Mouse (Mus musculus) midbrain, embryonic 12.5 days (tissue): ENCODE results near the gene Acbd3. TPM values are rescaled to one million over a fixed set of nuclear protein-coding genes. Genes with fewer than 3 reads are reported as not detected.

Source experiments
- ATAC-seq: fragments of 200-750 bp; cut with Nextera tagmentation; 2 replicates; pipeline ENCODE4 v1.8.0; 2017; ENCODE audit warnings: low read depth, moderate TSS enrichment, moderate library complexity; ENCODE audit not compliant: low FRiP score
- H3K27ac ChIP-seq: fragments of 300-500 bp; sonication (generic); replicated peaks from 2 replicates; pipeline ENCODE4 v1.5.1; 2016; ENCODE audit warnings: mild to moderate bottlenecking
- H3K27me3 ChIP-seq: fragments of 300-500 bp; sonication (generic); 2 replicates; pipeline ENCODE4 v1.6.1; 2016; ENCODE audit warnings: mild to moderate bottlenecking
- H3K36me3 ChIP-seq: fragments of 300-500 bp; sonication (generic); 2 replicates; pipeline ENCODE4 v1.6.1; 2016
- H3K4me1 ChIP-seq: fragments of 300-500 bp; sonication (generic); 2 replicates; pipeline ENCODE4 v1.6.1; 2016
- H3K4me2 ChIP-seq: fragments of 300-500 bp; sonication (generic); replicated peaks from 2 replicates; pipeline ENCODE4 v1.6.1; 2016; ENCODE audit warnings: mild to moderate bottlenecking, moderate library complexity
- H3K4me3 ChIP-seq: fragments of 300-500 bp; sonication (generic); 2 replicates; pipeline ENCODE4 v1.5.1; 2016; ENCODE audit warnings: mild to moderate bottlenecking
- H3K9ac ChIP-seq: fragments of 300-500 bp; sonication (generic); replicated peaks from 2 replicates; pipeline ENCODE4 v1.6.1; 2016; ENCODE audit warnings: mild to moderate bottlenecking, moderate library complexity
- H3K9me3 ChIP-seq: fragments of 300-500 bp; sonication (generic); 2 replicates; pipeline ENCODE4 v1.6.1; 2016; ENCODE audit warnings: mild to moderate bottlenecking
- WGBS: fragments of 180-500 bp; shearing (Covaris S2); methylation state at CpG from one replicate; pipeline ENCODE4 v1.1.7; 2016; 5-methylcytosine and 5-hydroxymethylcytosine counted together
- polyA plus RNA-seq: library from polyadenylated mRNA; unstranded; fragments of >200 nt; fragmentation: Nextera tagmentation; extraction: Ambion mirVana; gene quantifications from 2 replicates; pipeline ENCODE4 v1.2.1, GENCODE M21; 2016

The Acbd3 gene
- polyA plus RNA-seq, 1 experiment from 2014 or later = 27.4 TPM

GRCm38 (mm10) chr1:180775849-180776493, 50.1 kb downstream of the Acbd3 start:
- Histone ChIP-seq H3K9ac (peak overlapping the region; percentile 20; the same call in 1 of the 2 replicates), H3K4me3 (no peak overlapping the region), H3K4me1 (peaks cover 23% of the 10 kb centered on the region; the same call in 1 of the 2 replicates), H3K4me2 (no peak overlapping the region), H3K27ac (no peak overlapping the region), H3K36me3 (no peaks in the 10 kb centered on the region), H3K27me3 (peaks cover 16% of the 10 kb centered on the region), H3K9me3 (peaks cover 5% of the 10 kb centered on the region; the same call in 1 of the 2 replicates)
- WGBS = 64% methylated on average over 6 of the region's 6 CpGs
- ATAC-seq = no peak

GRCm38 (mm10) chr1:180776494-180776893, 50.7 kb downstream of the Acbd3 start:
- H3K4me2 ChIP-seq = no peak overlapping the region
- H3K4me1 ChIP-seq = peaks cover 23% of the 10 kb centered on the region; the same call in 1 of the 2 replicates
- H3K9me3 ChIP-seq = peaks cover 5% of the 10 kb centered on the region; the same call in 1 of the 2 replicates
- peak overlapping the region; percentile 20; the same call in 1 of the 2 replicates for H3K9ac ChIP-seq
- H3K27me3 ChIP-seq = peaks cover 16% of the 10 kb centered on the region
- H3K27ac ChIP-seq = no peak overlapping the region
- WGBS = 84% methylated on average over 6 of the region's 6 CpGs
- ATAC-seq = no peak
- H3K4me3 ChIP-seq = no peak overlapping the region
- H3K36me3 ChIP-seq = no peaks in the 10 kb centered on the region

GRCm38 (mm10) chr1:180777289-180777659, 51.4 kb downstream of the Acbd3 start:
- ATAC-seq = peak; percentile 28
- Histone ChIP-seq H3K4me3 (peak overlapping the region; percentile 70), H3K9ac (peak overlapping the region; percentile 79), H3K9me3 (peaks cover 5% of the 10 kb centered on the region; the same call in 1 of the 2 replicates), H3K4me1 (peaks cover 23% of the 10 kb centered on the region; the same call in 1 of the 2 replicates), H3K27me3 (peaks cover 16% of the 10 kb centered on the region), H3K36me3 (no peaks in the 10 kb centered on the region), H3K27ac (peak overlapping the region; percentile 91), H3K4me2 (peak overlapping the region; percentile 96)
- WGBS = 11% methylated on average over 10 of the region's 10 CpGs

DNA sequence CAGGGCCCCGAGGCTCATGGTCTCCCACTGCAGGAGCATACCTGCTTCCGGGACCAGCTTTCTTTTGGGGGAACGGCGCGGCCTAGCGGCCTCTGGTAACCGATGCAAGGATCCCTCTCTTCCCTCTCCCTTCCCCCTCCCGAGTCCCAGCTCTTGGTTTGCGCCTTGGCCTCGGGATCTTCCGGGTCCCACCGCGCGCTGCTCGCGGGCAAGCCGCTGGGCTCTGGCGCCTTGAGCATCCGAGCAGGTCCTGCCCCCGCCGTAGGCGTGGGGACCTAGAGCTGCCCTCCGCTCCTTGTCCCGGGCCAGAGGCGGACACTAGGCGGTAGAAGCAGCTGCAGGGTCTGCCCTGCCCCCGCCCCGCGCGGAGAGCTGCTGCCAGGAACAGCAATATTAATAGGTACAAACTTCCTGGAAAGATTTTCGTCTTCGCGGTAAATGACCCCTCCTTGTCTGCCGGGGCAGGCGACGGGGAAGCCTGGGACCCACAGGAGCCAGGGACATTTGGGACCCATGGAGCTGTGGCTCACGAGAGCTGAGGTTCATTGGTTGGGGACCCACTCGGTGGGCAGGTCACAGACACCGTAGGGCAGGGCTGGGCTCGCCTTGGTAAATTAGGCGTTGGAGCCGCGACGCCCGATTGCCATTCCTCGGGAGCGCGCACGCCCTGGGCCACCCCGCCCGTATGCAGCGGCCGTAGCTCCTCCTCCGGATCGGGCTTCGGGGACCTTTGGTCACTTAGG, 52.0 kb downstream of the Acbd3 start:
- Histone ChIP-seq H3K27me3 (peaks cover 16% of the 10 kb centered on the region), H3K9ac (peak overlapping the region; percentile 79), H3K36me3 (no peaks in the 10 kb centered on the region), H3K4me2 (peak overlapping the region; percentile 96), H3K27ac (peak overlapping the region; percentile 91), H3K4me1 (peaks cover 23% of the 10 kb centered on the region; the same call in 1 of the 2 replicates), H3K9me3 (peaks cover 5% of the 10 kb centered on the region; the same call in 1 of the 2 replicates), H3K4me3 (peak overlapping the region; percentile 70)
- peak; percentile 86 for ATAC-seq
- under 1% methylated on average over 56 of the region's 56 CpGs for WGBS

DNA sequence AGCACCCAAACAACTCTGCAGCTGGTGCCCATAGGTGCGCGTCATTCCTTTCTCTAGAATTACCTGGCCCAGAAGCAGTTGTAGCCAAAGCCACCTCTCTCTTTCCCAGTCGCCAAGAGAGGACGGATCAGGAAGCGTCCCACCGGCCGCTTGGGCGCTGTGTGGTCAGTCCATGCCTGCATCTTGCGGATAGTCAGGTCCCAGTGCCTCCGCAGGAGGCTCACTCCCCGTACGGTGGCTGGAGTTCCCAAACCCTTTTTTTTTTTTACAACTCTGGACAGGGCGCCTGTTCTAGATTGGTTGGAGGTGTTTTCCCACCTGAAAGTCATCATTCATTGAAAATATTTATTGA, 52.5 kb downstream of the Acbd3 start:
- WGBS = under 1% methylated on average over 13 of the region's 13 CpGs
- peak overlapping the region; percentile 91 for H3K27ac ChIP-seq

GRCm38 (mm10) chr1:180778941-180779340, 53.1 kb downstream of the Acbd3 start:
- peaks cover 16% of the 10 kb centered on the region for H3K27me3 ChIP-seq
- WGBS = 87% methylated on average over 10 of the region's 10 CpGs
- peaks cover 23% of the 10 kb centered on the region; the same call in 1 of the 2 replicates for H3K4me1 ChIP-seq
- H3K9me3 ChIP-seq = peaks cover 5% of the 10 kb centered on the region; the same call in 1 of the 2 replicates
- no peak overlapping the region for H3K27ac ChIP-seq
- no peaks in the 10 kb centered on the region for H3K36me3 ChIP-seq
- H3K4me3 ChIP-seq = no peak overlapping the region
- H3K9ac ChIP-seq = no peak overlapping the region
- H3K4me2 ChIP-seq = peak overlapping the region; percentile 96; the same call in 1 of the 2 replicates
- no peak for ATAC-seq

More for the DNA sequence above, 52.5 kb downstream of the Acbd3 start:
- H3K9ac ChIP-seq = peak overlapping the region; percentile 79
- H3K27me3 ChIP-seq = peaks cover 16% of the 10 kb centered on the region
- peaks cover 23% of the 10 kb centered on the region; the same call in 1 of the 2 replicates for H3K4me1 ChIP-seq
- H3K4me2 ChIP-seq = peak overlapping the region; percentile 96
- peaks cover 5% of the 10 kb centered on the region; the same call in 1 of the 2 replicates for H3K9me3 ChIP-seq
- no peaks in the 10 kb centered on the region for H3K36me3 ChIP-seq
- peak overlapping the region; percentile 70 for H3K4me3 ChIP-seq
- peak; percentile 47 for ATAC-seq

- no peak for ATAC-seq
Observed at GRCm38 (mm10) chr1:180780291-180780690, 54.4 kb downstream of the Acbd3 start.

GRCm38 (mm10) chr1:180781250-180781649, 55.4 kb downstream of the Acbd3 start:
- Histone ChIP-seq H3K36me3 (no peaks in the 10 kb centered on the region), H3K4me1 (peaks cover 14% of the 10 kb centered on the region; the same call in 1 of the 2 replicates), H3K27ac (no peak overlapping the region), H3K27me3 (peaks cover 16% of the 10 kb centered on the region), H3K4me3 (no peak overlapping the region), H3K9ac (no peak overlapping the region), H3K4me2 (no peak overlapping the region), H3K9me3 (no peaks in the 10 kb centered on the region)
- ATAC-seq = no peak
- 83% methylated on average over 5 of the region's 5 CpGs for WGBS

More at GRCm38 (mm10) chr1:180780291-180780690, 54.4 kb downstream of the Acbd3 start:
- Histone ChIP-seq H3K36me3 (no peaks in the 10 kb centered on the region), H3K4me3 (no peak overlapping the region), H3K27me3 (peaks cover 16% of the 10 kb centered on the region), H3K4me2 (no peak overlapping the region), H3K4me1 (peaks cover 23% of the 10 kb centered on the region; the same call in 1 of the 2 replicates), H3K27ac (no peak overlapping the region), H3K9me3 (no peaks in the 10 kb centered on the region), H3K9ac (no peak overlapping the region)
- 92% methylated on average over 8 of the region's 8 CpGs for WGBS

- H3K9me3 ChIP-seq = no peaks in the 10 kb centered on the region
- no peak overlapping the region for H3K4me3 ChIP-seq
- WGBS = 68% methylated on average over 9 of the region's 9 CpGs
- no peak overlapping the region for H3K27ac ChIP-seq
- H3K4me1 ChIP-seq = no peaks in the 10 kb centered on the region; the same call in 1 of the 2 replicates
- no peaks in the 10 kb centered on the region for H3K36me3 ChIP-seq
- no peak overlapping the region for H3K4me2 ChIP-seq
- ATAC-seq = no peak
- H3K27me3 ChIP-seq = peaks cover 16% of the 10 kb centered on the region
- H3K9ac ChIP-seq = no peak overlapping the region
Observed at GRCm38 (mm10) chr1:180782906-180783579, 57.2 kb downstream of the Acbd3 start.

- Histone ChIP-seq H3K36me3 (no peaks in the 10 kb centered on the region), H3K4me2 (no peak overlapping the region), H3K27me3 (peaks cover 16% of the 10 kb centered on the region), H3K27ac (no peak overlapping the region), H3K4me1 (no peaks in the 10 kb centered on the region; the same call in 1 of the 2 replicates), H3K4me3 (no peak overlapping the region), H3K9ac (no peak overlapping the region), H3K9me3 (no peaks in the 10 kb centered on the region)
- 19% methylated on average over 3 of the region's 3 CpGs for WGBS
- ATAC-seq = no peak
Observed at GRCm38 (mm10) chr1:180783580-180783928, 57.7 kb downstream of the Acbd3 start.

- H3K27me3 ChIP-seq = peaks cover 17% of the 10 kb centered on the region; the same call in 1 of the 2 replicates
- H3K9me3 ChIP-seq = no peaks in the 10 kb centered on the region
- peaks cover 15% of the 10 kb centered on the region for H3K4me1 ChIP-seq
- WGBS = 87% methylated on average over 14 of the region's 14 CpGs
- H3K4me3 ChIP-seq = no peak overlapping the region
- H3K9ac ChIP-seq = no peak overlapping the region
- ATAC-seq = no peak
- no peak overlapping the region for H3K4me2 ChIP-seq
- H3K36me3 ChIP-seq = no peaks in the 10 kb centered on the region
- no peak overlapping the region for H3K27ac ChIP-seq
Observed at GRCm38 (mm10) chr1:180791821-180792480, 66.1 kb downstream of the Acbd3 start.
